Mouse (Mus musculus) limb, embryonic 13.5 days (tissue): ENCODE results near the gene Hivep3. TPM values are rescaled to one million over a fixed set of nuclear protein-coding genes. Genes with fewer than 3 reads are reported as not detected.
A peak's percentile ranks its signal among the peaks of the same experiment; 100 is the strongest.

Experiments used
- ATAC-seq: fragments of 200-750 bp; cut with Nextera tagmentation; 2 replicates; pipeline ENCODE4 v1.8.0; 2017; ENCODE audit warnings: low read depth, moderate number of reproducible peaks, moderate TSS enrichment; ENCODE audit not compliant: low FRiP score
- H3K27ac ChIP-seq: fragments of 300-500 bp; sonication (generic); 2 replicates; pipeline ENCODE4 v1.5.1; 2015; ENCODE audit warnings: inconsistent platforms, mild to moderate bottlenecking, moderate library complexity
- H3K27me3 ChIP-seq: fragments of 300-500 bp; sonication (generic); 2 replicates; pipeline ENCODE4 v1.6.1; 2015; ENCODE audit warnings: mild to moderate bottlenecking, inconsistent platforms
- H3K36me3 ChIP-seq: fragments of 300-500 bp; sonication (generic); 2 replicates; pipeline ENCODE4 v1.6.1; 2015; ENCODE audit warnings: inconsistent platforms, mild to moderate bottlenecking, moderate library complexity
- H3K4me1 ChIP-seq: fragments of 300-500 bp; sonication (generic); 2 replicates; pipeline ENCODE4 v1.6.1; 2015; ENCODE audit warnings: inconsistent platforms
- H3K4me2 ChIP-seq: fragments of 300-500 bp; sonication (generic); replicated peaks from 2 replicates; pipeline ENCODE4 v1.6.1; 2015; ENCODE audit warnings: inconsistent platforms, mild to moderate bottlenecking, moderate library complexity
- H3K4me3 ChIP-seq: fragments of 300-500 bp; sonication (generic); 2 replicates; pipeline ENCODE4 v1.5.1; 2015; ENCODE audit warnings: moderate library complexity, mild to moderate bottlenecking, inconsistent platforms
- H3K9ac ChIP-seq: fragments of 300-500 bp; sonication (generic); 2 replicates; pipeline ENCODE4 v1.6.1; 2015; ENCODE audit warnings: mild to moderate bottlenecking, inconsistent platforms
- H3K9me3 ChIP-seq: fragments of 300-500 bp; sonication (generic); 2 replicates; pipeline ENCODE4 v1.6.1; 2016; ENCODE audit warnings: inconsistent platforms
- WGBS: fragments of 180-500 bp; shearing (Covaris S2); methylation state at CpG from one replicate; pipeline ENCODE4 v1.1.7; 2015; 5-methylcytosine and 5-hydroxymethylcytosine counted together
- polyA plus RNA-seq: library from polyadenylated mRNA; unstranded; fragments of >200 nt; fragmentation: Nextera tagmentation; extraction: Ambion mirVana; gene quantifications from 2 replicates; pipeline ENCODE4 v1.2.1, GENCODE M21; 2015

The Hivep3 gene
- polyA plus RNA-seq, 1 experiment from 2014 or later: 2.1 TPM

GRCm38 (mm10) chr4:119921723-119922266 is 188.2 kb downstream of the Hivep3 start:
- Histone ChIP-seq H3K27me3 (no peaks in the 10 kb centered on the region), H3K9ac (no peak overlapping the region), H3K4me2 (no peak overlapping the region), H3K36me3 (no peaks in the 10 kb centered on the region), H3K27ac (no peak overlapping the region), H3K9me3 (peaks cover 8% of the 10 kb centered on the region; the same call in 1 of the 2 replicates), H3K4me1 (no peaks in the 10 kb centered on the region), H3K4me3 (no peak overlapping the region)
- WGBS: 64% methylated on average over 8 of the region's 8 CpGs
- no peak for ATAC-seq

- no peak overlapping the region for H3K4me3 ChIP-seq
- no peaks in the 10 kb centered on the region for H3K27me3 ChIP-seq
- H3K4me2 ChIP-seq: no peak overlapping the region
- no peak overlapping the region for H3K27ac ChIP-seq
- H3K9ac ChIP-seq: no peak overlapping the region
- WGBS: 86% methylated on average over 8 of the region's 8 CpGs
- peaks cover 8% of the 10 kb centered on the region; the same call in 1 of the 2 replicates for H3K9me3 ChIP-seq
- H3K36me3 ChIP-seq: no peaks in the 10 kb centered on the region
- H3K4me1 ChIP-seq: no peaks in the 10 kb centered on the region
- ATAC-seq: no peak
Observed at GRCm38 (mm10) chr4:119922945-119923344, 189.4 kb downstream of the Hivep3 start.

- Histone ChIP-seq H3K27me3 (no peaks in the 10 kb centered on the region), H3K36me3 (no peaks in the 10 kb centered on the region), H3K4me1 (no peaks in the 10 kb centered on the region), H3K4me3 (no peak overlapping the region), H3K27ac (no peak overlapping the region), H3K9me3 (peaks cover 8% of the 10 kb centered on the region; the same call in 1 of the 2 replicates), H3K4me2 (no peak overlapping the region), H3K9ac (no peak overlapping the region)
- WGBS: 73% methylated on average over 3 of the region's 3 CpGs
- no peak for ATAC-seq
Observed at GRCm38 (mm10) chr4:119923410-119923809, 189.8 kb downstream of the Hivep3 start.

- no peak overlapping the region for H3K4me3 ChIP-seq
- no peaks in the 10 kb centered on the region for H3K4me1 ChIP-seq
- no peak overlapping the region for H3K9ac ChIP-seq
- no peak overlapping the region for H3K27ac ChIP-seq
- H3K27me3 ChIP-seq: no peaks in the 10 kb centered on the region
- H3K4me2 ChIP-seq: no peak overlapping the region
- H3K36me3 ChIP-seq: no peaks in the 10 kb centered on the region
- peaks cover 8% of the 10 kb centered on the region; the same call in 1 of the 2 replicates for H3K9me3 ChIP-seq
- ATAC-seq: no peak
Observed at GRCm38 (mm10) chr4:119925052-119925451, 191.5 kb downstream of the Hivep3 start.

GRCm38 (mm10) chr4:119931923-119932322 is 198.3 kb downstream of the Hivep3 start:
- Histone ChIP-seq H3K4me3 (no peak overlapping the region), H3K36me3 (no peaks in the 10 kb centered on the region), H3K4me2 (no peak overlapping the region), H3K27me3 (no peaks in the 10 kb centered on the region), H3K4me1 (no peaks in the 10 kb centered on the region), H3K27ac (no peak overlapping the region), H3K9ac (no peak overlapping the region), H3K9me3 (no peaks in the 10 kb centered on the region)
- WGBS: 52% methylated on average over 8 of the region's 8 CpGs
- no peak for ATAC-seq

GRCm38 (mm10) chr4:119932549-119933257 is 199.1 kb downstream of the Hivep3 start:
- no peak for ATAC-seq
- no peaks in the 10 kb centered on the region for H3K9me3 ChIP-seq
- no peak overlapping the region for H3K27ac ChIP-seq
- no peak overlapping the region for H3K4me3 ChIP-seq
- no peaks in the 10 kb centered on the region for H3K27me3 ChIP-seq
- H3K4me1 ChIP-seq: 0 out of 2 replicates have a peak, but pooled peaks cover 2% of the 10 kb centered on the region
- no peak overlapping the region for H3K9ac ChIP-seq
- WGBS: 25% methylated on average over 13 of the region's 13 CpGs
- no peaks in the 10 kb centered on the region for H3K36me3 ChIP-seq
- no peak overlapping the region for H3K4me2 ChIP-seq

GRCm38 (mm10) chr4:119934901-119935300 is 201.3 kb downstream of the Hivep3 start:
- no peak overlapping the region for H3K9ac ChIP-seq
- no peaks in the 10 kb centered on the region for H3K9me3 ChIP-seq
- H3K4me1 ChIP-seq: 0 out of 2 replicates have a peak, but pooled peaks cover 7% of the 10 kb centered on the region
- H3K27me3 ChIP-seq: no peaks in the 10 kb centered on the region
- ATAC-seq: no peak
- H3K27ac ChIP-seq: no peak overlapping the region
- no peak overlapping the region for H3K4me3 ChIP-seq
- no peak overlapping the region for H3K4me2 ChIP-seq
- H3K36me3 ChIP-seq: no peaks in the 10 kb centered on the region
- 79% methylated on average over 4 of the region's 4 CpGs for WGBS

GRCm38 (mm10) chr4:119937876-119938275 is 204.3 kb downstream of the Hivep3 start:
- Histone ChIP-seq H3K9ac (no peak overlapping the region), H3K4me2 (no peak overlapping the region)
- ATAC-seq: peak; percentile 57; the same call in 1 of the 2 replicates

GRCm38 (mm10) chr4:119938518-119938917 is 204.9 kb downstream of the Hivep3 start:
- Histone ChIP-seq H3K9me3 (no peaks in the 10 kb centered on the region), H3K4me3 (no peak overlapping the region), H3K36me3 (no peaks in the 10 kb centered on the region), H3K4me1 (0 out of 2 replicates have a peak, but pooled peaks cover 7% of the 10 kb centered on the region), H3K27ac (no peak overlapping the region), H3K4me2 (no peak overlapping the region), H3K27me3 (no peaks in the 10 kb centered on the region), H3K9ac (no peak overlapping the region)
- 87% methylated on average over 4 of the region's 4 CpGs for WGBS
- no peak for ATAC-seq

More at GRCm38 (mm10) chr4:119937876-119938275, 204.3 kb downstream of the Hivep3 start:
- H3K4me1 ChIP-seq: 0 out of 2 replicates have a peak, but pooled peaks cover 7% of the 10 kb centered on the region
- no peak overlapping the region for H3K27ac ChIP-seq
- no peaks in the 10 kb centered on the region for H3K36me3 ChIP-seq
- H3K4me3 ChIP-seq: no peak overlapping the region
- H3K27me3 ChIP-seq: no peaks in the 10 kb centered on the region
- no peaks in the 10 kb centered on the region for H3K9me3 ChIP-seq
- 57% methylated on average over 7 of the region's 7 CpGs for WGBS

GRCm38 (mm10) chr4:119939786-119940185 is 206.2 kb downstream of the Hivep3 start:
- ATAC-seq: no peak
- no peak overlapping the region for H3K4me2 ChIP-seq
- 0 out of 2 replicates have a peak, but pooled peaks cover 7% of the 10 kb centered on the region for H3K4me1 ChIP-seq
- 83% methylated on average over 6 of the region's 6 CpGs for WGBS
- no peak overlapping the region for H3K27ac ChIP-seq
- no peaks in the 10 kb centered on the region for H3K36me3 ChIP-seq
- no peaks in the 10 kb centered on the region for H3K27me3 ChIP-seq
- H3K9me3 ChIP-seq: no peaks in the 10 kb centered on the region
- no peak overlapping the region for H3K4me3 ChIP-seq
- H3K9ac ChIP-seq: no peak overlapping the region

GRCm38 (mm10) chr4:119946224-119946887 is 212.8 kb downstream of the Hivep3 start:
- WGBS: 79% methylated on average over 3 of the region's 3 CpGs
- Histone ChIP-seq H3K9me3 (peaks cover 10% of the 10 kb centered on the region; the same call in 1 of the 2 replicates), H3K9ac (no peak overlapping the region), H3K27ac (no peak overlapping the region), H3K36me3 (no peaks in the 10 kb centered on the region), H3K4me1 (peaks cover 10% of the 10 kb centered on the region), H3K4me2 (no peak overlapping the region), H3K4me3 (no peak overlapping the region), H3K27me3 (no peaks in the 10 kb centered on the region)
- ATAC-seq: no peak
